Mouse (Mus musculus) cerebellum, adult 2 months (tissue): ENCODE data around the gene Pop5. TPM values are rescaled to one million over a fixed set of nuclear protein-coding genes. Genes with fewer than 3 reads are reported as not detected.

Source experiments
- DNase-seq, 2 experiments: peaks; one replicate each; pipeline ENCODE4 v3.0.0; 2021
- H3K27ac ChIP-seq: fragments of 200-500 bp; 2 replicates; pipeline ENCODE4 v1.5.1; 2012; ENCODE audit warnings: low read length, control low read depth, inconsistent platforms; ENCODE audit not compliant: insufficient read depth
- H3K27me3 ChIP-seq: fragments of 200-500 bp; 2 replicates; pipeline ENCODE4 v1.6.1; 2012; ENCODE audit warnings: inconsistent platforms, mild to moderate bottlenecking, low read length, moderate library complexity; ENCODE audit not compliant: control insufficient read depth, insufficient read depth
- H3K4me1 ChIP-seq: fragments of 200-500 bp; 2 replicates; pipeline ENCODE4 v1.6.1; 2011; ENCODE audit warnings: low read length; ENCODE audit not compliant: control insufficient read depth, insufficient read depth
- H3K4me3 ChIP-seq: fragments of 200-500 bp; replicated peaks from 2 replicates; pipeline ENCODE3; 2011; ENCODE audit warnings: mild to moderate bottlenecking, low read depth, low read length, control low read depth; ENCODE audit not compliant: insufficient read depth
- CTCF ChIP-seq: fragments of 200-500 bp; IDR thresholded peaks from 2 replicates; pipeline ENCODE4 v1.5.1; 2011; ENCODE audit warnings: low read depth, mild to moderate bottlenecking, control low read depth, low read length, moderate library complexity, borderline replicate concordance; ENCODE audit not compliant: insufficient read depth
- POLR2A ChIP-seq: fragments of 200-500 bp; IDR thresholded peaks from 2 replicates; pipeline ENCODE4 v1.6.1; 2011; ENCODE audit warnings: low read length, control low read depth, borderline replicate concordance; ENCODE audit not compliant: insufficient read depth
- WGBS: fragments of 180-500 bp; shearing (Covaris S2); methylation state at CpG from one replicate; pipeline ENCODE4 v1.1.7; 2018; 5-methylcytosine and 5-hydroxymethylcytosine counted together
- polyA plus RNA-seq: library from polyadenylated mRNA; depleted of rRNA; stranded (reverse); fragments of >200 nt; gene quantifications from 2 replicates; pipeline ENCODE4 v1.2.3, GENCODE M21; 2012

Pop5 gene
- polyA plus RNA-seq, 1 experiment: 177 TPM

DNA sequence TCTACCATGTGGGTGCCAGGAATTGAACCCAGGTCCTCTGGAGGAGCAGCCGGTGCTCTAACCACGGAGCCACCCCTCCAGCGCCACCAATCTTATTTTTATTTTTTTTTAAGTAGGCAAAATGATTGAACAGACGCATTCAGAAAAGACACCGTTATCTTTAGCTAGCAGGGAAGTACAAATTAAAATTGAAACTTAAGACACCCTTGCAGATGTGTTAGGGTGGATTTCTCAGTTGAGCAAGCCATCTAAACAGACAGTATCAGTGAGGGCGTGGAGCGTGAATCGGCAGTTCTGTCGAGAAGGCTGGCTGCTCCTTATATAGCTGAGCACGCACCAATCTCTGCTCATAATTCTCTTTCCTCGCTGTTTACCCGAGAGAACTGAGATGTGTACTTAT is 17.6 kb upstream of the Pop5 start:
- WGBS: 94% methylated on average over 12 of the region's 12 CpGs

GRCm38 (mm10) chr5:115220931-115221640 is 14.6 kb upstream of the Pop5 start:
- Histone ChIP-seq H3K27me3 (no peaks in the 10 kb centered on the region), H3K27ac (0 out of 2 replicates have a peak overlapping the region, but pooled peaks have one; percentile 8), H3K4me3 (no peak overlapping the region), H3K4me1 (peaks cover 12% of the 10 kb centered on the region)
- TF ChIP-seq CTCF (no peak), POLR2A (no peak)
- peak; percentile 71 to 76 for DNase-seq
- WGBS: 11% methylated on average over 13 of the region's 13 CpGs

More for the DNA sequence above, 17.6 kb upstream of the Pop5 start:
- TF ChIP-seq POLR2A: no peak
- TF ChIP-seq CTCF: no peak
- Histone ChIP-seq H3K27me3 (no peaks in the 10 kb centered on the region), H3K4me3 (no peak overlapping the region), H3K4me1 (peaks cover 20% of the 10 kb centered on the region), H3K27ac (no peak overlapping the region)
- DNase-seq: no peak

- DNase-seq: no peak
- Histone ChIP-seq H3K27ac (no peak overlapping the region), H3K4me3 (no peak overlapping the region), H3K4me1 (peaks cover 12% of the 10 kb centered on the region), H3K27me3 (no peaks in the 10 kb centered on the region)
- WGBS: 72% methylated on average over 3 of the region's 3 CpGs
- TF ChIP-seq CTCF (peak; percentile 23; the same call in 1 of the 2 replicates), POLR2A (no peak)
Measured at GRCm38 (mm10) chr5:115222485-115222884, 13.2 kb upstream of the Pop5 start.

DNA sequence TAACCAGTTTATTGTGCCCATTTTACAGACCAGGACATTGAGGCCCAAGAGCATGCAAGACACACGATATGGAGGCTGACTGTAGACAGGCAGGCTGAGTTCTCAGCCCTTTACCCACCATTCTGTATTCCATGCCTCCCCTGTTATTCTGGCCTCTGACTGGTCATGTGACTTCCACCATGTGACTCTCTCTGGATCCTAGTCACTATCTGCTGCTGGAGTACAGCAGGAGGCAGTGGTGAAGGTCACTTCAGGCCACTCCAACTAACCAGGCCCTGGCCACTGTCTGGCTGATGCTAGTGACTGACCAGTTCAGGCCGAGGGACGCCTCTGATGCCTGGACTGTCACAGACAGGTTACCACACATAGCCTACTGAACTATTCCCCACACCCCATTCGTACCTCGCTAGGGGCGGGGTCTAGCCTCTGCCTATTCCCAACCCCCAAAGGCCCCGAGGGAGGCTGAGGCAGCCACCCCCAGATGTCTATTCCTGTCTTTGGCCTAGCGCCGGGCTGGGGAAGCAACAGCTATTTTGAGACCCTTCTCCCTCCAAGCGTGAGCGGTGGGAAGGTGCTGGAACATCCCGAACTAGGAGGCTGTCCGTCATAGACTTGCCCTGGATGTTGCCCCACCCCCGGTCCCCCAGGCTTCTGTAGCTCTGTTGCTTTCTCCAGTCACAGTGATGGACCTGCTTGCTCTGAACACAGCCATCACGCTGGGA is 4.6 kb upstream of the Pop5 start:
- Histone ChIP-seq H3K27ac (no peak overlapping the region), H3K4me1 (no peaks in the 10 kb centered on the region; the same call in 1 of the 2 replicates), H3K27me3 (no peaks in the 10 kb centered on the region), H3K4me3 (no peak overlapping the region)
- 52% methylated on average over 15 of the region's 15 CpGs for WGBS
- DNase-seq: no peak
- no peak for TF ChIP-seq POLR2A
- no peak for TF ChIP-seq CTCF

DNA sequence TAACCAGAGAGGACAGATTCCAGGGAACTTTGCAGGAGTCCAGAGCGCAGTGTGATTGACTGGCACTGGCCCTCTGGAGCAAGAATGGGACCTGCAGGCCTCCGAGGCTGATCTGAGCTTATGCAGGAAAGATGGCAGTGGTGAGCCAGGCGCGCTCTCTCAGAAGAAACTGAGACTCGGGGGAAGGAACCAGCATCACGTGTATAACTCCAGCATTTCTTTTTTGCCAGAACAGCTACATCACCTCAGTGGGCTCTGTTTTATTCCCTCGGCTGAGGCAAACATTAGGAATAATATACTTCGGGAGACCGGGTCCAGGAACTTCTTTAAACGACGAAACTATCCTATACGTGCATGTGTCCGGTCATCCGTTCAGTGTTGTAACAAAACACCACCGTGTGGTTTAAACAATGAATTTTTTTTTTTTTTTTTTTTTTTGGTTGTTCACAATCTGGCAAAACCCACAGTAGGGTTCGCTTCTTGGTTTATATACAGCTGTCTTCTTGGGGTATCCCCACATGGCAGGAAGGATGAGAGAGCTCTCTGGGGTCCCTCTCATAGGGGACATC is 4.0 kb upstream of the Pop5 start:
- WGBS: 45% methylated on average over 16 of the region's 16 CpGs
- no peak for DNase-seq
- Histone ChIP-seq H3K27me3 (no peaks in the 10 kb centered on the region), H3K27ac (no peak overlapping the region), H3K4me3 (no peak overlapping the region), H3K4me1 (no peaks in the 10 kb centered on the region; the same call in 1 of the 2 replicates)
- TF ChIP-seq CTCF: no peak
- TF ChIP-seq POLR2A: no peak

GRCm38 (mm10) chr5:115232516-115232915 is 3.1 kb upstream of the Pop5 start:
- no peak for TF ChIP-seq POLR2A
- no peak for TF ChIP-seq CTCF
- H3K27ac ChIP-seq: no peak overlapping the region
- no peaks in the 10 kb centered on the region; the same call in 1 of the 2 replicates for H3K4me1 ChIP-seq
- no peak overlapping the region for H3K4me3 ChIP-seq
- WGBS: 86% methylated on average over 6 of the region's 6 CpGs
- no peak for DNase-seq
- H3K27me3 ChIP-seq: no peaks in the 10 kb centered on the region

GRCm38 (mm10) chr5:115233031-115233780 is 2.4 kb upstream of the Pop5 start:
- Histone ChIP-seq H3K27me3 (no peaks in the 10 kb centered on the region), H3K4me3 (no peak overlapping the region), H3K27ac (no peak overlapping the region), H3K4me1 (no peaks in the 10 kb centered on the region; the same call in 1 of the 2 replicates)
- no peak for TF ChIP-seq POLR2A
- no peak for TF ChIP-seq CTCF
- DNase-seq: no peak
- 96% methylated on average over 14 of the region's 14 CpGs for WGBS

GRCm38 (mm10) chr5:115234519-115234918 is 1.1 kb upstream of the Pop5 start:
- no peaks in the 10 kb centered on the region for H3K27me3 ChIP-seq
- H3K4me3 ChIP-seq: no peak overlapping the region
- 76% methylated on average over 6 of the region's 6 CpGs for WGBS
- H3K27ac ChIP-seq: no peak overlapping the region
- no peaks in the 10 kb centered on the region; the same call in 1 of the 2 replicates for H3K4me1 ChIP-seq
- TF ChIP-seq CTCF (no peak), POLR2A (no peak)
- no peak for DNase-seq
